Mouse (Mus musculus): ENCODE measurements at regions not wholly inside any gene's neighbourhood (a gene's known extent, or its start where the extent isn't known, plus 50 kb on each side); places are given as distances from the start of the nearest gene placed in this dataset.
A peak's percentile ranks its signal among the peaks of the same experiment; 100 is the strongest.

DNA sequence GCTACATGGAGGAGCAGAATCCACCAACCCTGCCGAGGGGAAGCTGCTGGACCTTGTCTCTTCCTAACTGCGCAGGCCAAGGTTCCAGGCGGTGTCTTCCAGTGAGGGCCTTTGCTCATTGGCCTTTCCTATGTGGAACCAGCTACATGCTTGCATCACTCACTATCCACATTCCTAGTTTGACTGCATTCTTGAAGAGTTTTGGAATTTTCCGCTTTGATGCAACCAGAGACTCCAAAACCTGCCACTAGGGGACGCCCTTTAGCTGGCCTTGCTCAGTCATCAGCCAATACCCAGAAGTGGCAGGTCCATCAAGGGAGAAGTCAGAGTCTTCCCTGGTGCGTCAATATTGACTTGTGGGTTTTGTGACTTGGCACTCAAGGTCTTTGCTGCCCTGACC is 112.8 kb upstream of the Zfp706 start:
- ATAC-seq (ENCODE audit: extremely low read depth, insufficient number of reproducible peaks, low FRiP score, poor library complexity, severe bottlenecking) (no peak; the same call in 1 of the 2 replicates), DNase-seq (ENCODE audit: low spot score) (peak; percentile 27)
- peaks cover 9% of the 10 kb centered on the region for H3K27me3 ChIP-seq (ENCODE audit: insufficient read depth, low read length)
- no peaks in the 10 kb centered on the region for H3K4me1 ChIP-seq (ENCODE audit: insufficient read depth, low read depth, low read length)
- H3K36me3 ChIP-seq (replicated peaks) = no peaks in the 10 kb centered on the region
- no peak for TF ChIP-seq GATA2 (IDR thresholded peaks at IDR 0.05; ENCODE audit: borderline replicate concordance, low read depth, low read length)
- peak; percentile 95 for TF ChIP-seq CTCF (IDR thresholded peaks at IDR 0.05; ENCODE audit: low read depth, low read length)
- H3K9me3 ChIP-seq (replicated peaks) = no peaks in the 10 kb centered on the region
- no peak overlapping the region for H3K4me3 ChIP-seq (ENCODE audit: low read depth, low read length)

GRCm38 (mm10) chr15:37114119-37114518 is 106.5 kb upstream of the Zfp706 start:
- Histone ChIP-seq H3K36me3 (replicated peaks) (no peaks in the 10 kb centered on the region), H3K27me3 (ENCODE audit: insufficient read depth, low read length) (peaks cover 5% of the 10 kb centered on the region), H3K9me3 (replicated peaks) (no peaks in the 10 kb centered on the region), H3K4me1 (ENCODE audit: insufficient read depth, low read depth, low read length) (no peaks in the 10 kb centered on the region), H3K4me3 (ENCODE audit: low read depth, low read length) (no peak overlapping the region)
- TF ChIP-seq CTCF (IDR thresholded peaks at IDR 0.05; ENCODE audit: low read depth, low read length) = peak; percentile 48
- TF ChIP-seq GATA2 (IDR thresholded peaks at IDR 0.05; ENCODE audit: borderline replicate concordance, low read depth, low read length) = no peak
- TF ChIP-seq POLR2AphosphoS5 (IDR thresholded peaks at IDR 0.05; ENCODE audit: insufficient replicate concordance, low read depth, low read length) = no peak
- TF ChIP-seq GATA1 (IDR thresholded peaks at IDR 0.05; ENCODE audit: borderline replicate concordance, low read length) = no peak
- TF ChIP-seq TAL1 (conservative IDR thresholded peaks at IDR 0.05; ENCODE audit: low read depth, low read length) = no peak
- peak; percentile 11 for DNase-seq (ENCODE audit: low spot score)
- ATAC-seq (ENCODE audit: extremely low read depth, insufficient number of reproducible peaks, low FRiP score, poor library complexity, severe bottlenecking) = no peak

DNA sequence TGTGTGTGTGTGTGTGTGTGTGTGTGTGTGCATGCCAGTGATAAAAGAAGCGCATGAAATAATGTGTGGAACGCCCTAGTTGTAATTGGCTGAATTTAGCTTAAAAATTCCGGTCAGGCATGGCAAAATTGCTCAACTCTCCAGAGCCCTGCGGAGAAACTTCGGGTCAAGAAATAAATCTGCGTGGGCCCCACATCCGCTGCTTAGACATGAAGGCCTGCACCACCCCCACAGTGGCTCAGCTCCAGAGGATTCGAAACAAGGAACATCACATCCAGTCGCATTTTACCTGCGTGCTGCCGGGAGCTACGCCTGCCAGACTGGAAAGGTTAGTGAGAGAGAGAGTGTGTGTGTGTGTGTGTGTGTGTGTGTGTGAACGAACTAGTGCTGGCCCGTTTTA is 102.9 kb upstream of the Zfp706 start:
- Histone ChIP-seq H3K36me3 (replicated peaks) (no peaks in the 10 kb centered on the region), H3K27me3 (ENCODE audit: insufficient read depth, low read length) (peaks cover 10% of the 10 kb centered on the region), H3K4me1 (ENCODE audit: insufficient read depth, low read depth, low read length) (no peaks in the 10 kb centered on the region), H3K9me3 (replicated peaks) (no peaks in the 10 kb centered on the region), H3K4me3 (ENCODE audit: low read depth, low read length) (no peak overlapping the region)
- TF ChIP-seq POLR2AphosphoS5 (IDR thresholded peaks at IDR 0.05; ENCODE audit: insufficient replicate concordance, low read depth, low read length) (no peak), GATA1 (IDR thresholded peaks at IDR 0.05; ENCODE audit: borderline replicate concordance, low read length) (no peak), TAL1 (conservative IDR thresholded peaks at IDR 0.05; ENCODE audit: low read depth, low read length) (no peak), CTCF (IDR thresholded peaks at IDR 0.05; ENCODE audit: low read depth, low read length) (no peak), GATA2 (IDR thresholded peaks at IDR 0.05; ENCODE audit: borderline replicate concordance, low read depth, low read length) (no peak)
- no peak for ATAC-seq (ENCODE audit: extremely low read depth, insufficient number of reproducible peaks, low FRiP score, poor library complexity, severe bottlenecking)
- DNase-seq (ENCODE audit: low spot score) = no peak

DNA sequence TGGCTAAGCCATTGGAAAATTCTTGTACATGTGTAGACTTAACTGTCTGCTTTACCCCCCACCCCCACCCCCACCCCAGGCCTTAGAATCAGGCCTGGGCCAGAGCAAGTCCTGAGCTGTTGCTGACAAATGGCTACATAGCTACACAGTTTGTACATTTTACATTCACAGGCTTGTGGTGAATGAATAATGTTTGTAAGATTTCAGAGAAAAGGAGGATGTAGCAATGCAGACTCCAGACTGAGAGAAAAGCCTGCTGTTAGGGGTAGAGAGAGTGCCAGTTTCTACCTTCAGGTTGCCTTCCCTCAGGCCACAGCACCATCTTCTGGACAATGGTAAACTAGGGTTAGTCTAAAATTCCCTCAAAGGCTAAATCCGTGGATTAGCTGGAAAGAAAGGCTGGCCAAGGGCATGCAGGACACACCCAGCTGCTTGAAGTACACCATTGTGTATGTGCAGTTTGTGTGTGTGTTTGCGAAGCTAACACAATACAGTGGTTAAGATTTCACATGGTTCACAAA is 94.5 kb upstream of the Zfp706 start:
- no peak for ATAC-seq (ENCODE audit: extremely low read depth, insufficient number of reproducible peaks, low FRiP score, poor library complexity, severe bottlenecking)

DNA sequence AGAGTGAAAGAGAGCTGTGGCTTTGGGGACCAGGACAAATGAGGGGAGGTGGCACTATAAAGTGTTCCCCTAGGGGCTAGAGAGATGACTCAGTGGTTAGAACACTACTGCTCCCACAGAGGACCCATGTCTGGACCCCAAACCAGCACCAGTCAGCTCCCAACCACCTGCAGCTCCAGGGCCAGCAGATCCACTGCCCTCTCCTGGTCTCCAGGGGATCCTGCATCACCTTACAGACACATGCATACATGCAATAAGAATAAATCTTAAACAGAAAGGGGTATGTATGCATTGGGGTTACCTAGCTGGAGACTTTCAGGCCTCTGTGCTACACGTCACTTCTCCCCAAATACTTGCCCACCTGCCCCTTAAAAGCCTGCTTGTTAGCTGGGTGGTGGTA is 93.8 kb upstream of the Zfp706 start:
- H3K4me1 ChIP-seq (ENCODE audit: insufficient read depth, low read depth, low read length) = peaks cover 19% of the 10 kb centered on the region

More for the DNA sequence above, 94.5 kb upstream of the Zfp706 start:
- H3K36me3 ChIP-seq (replicated peaks) = no peaks in the 10 kb centered on the region
- no peak for DNase-seq (ENCODE audit: low spot score)
- peaks cover 24% of the 10 kb centered on the region for H3K27me3 ChIP-seq (ENCODE audit: insufficient read depth, low read length)
- no peak overlapping the region for H3K4me3 ChIP-seq (ENCODE audit: low read depth, low read length)
- TF ChIP-seq POLR2AphosphoS5 (IDR thresholded peaks at IDR 0.05; ENCODE audit: insufficient replicate concordance, low read depth, low read length) (no peak), GATA2 (IDR thresholded peaks at IDR 0.05; ENCODE audit: borderline replicate concordance, low read depth, low read length) (no peak), GATA1 (IDR thresholded peaks at IDR 0.05; ENCODE audit: borderline replicate concordance, low read length) (no peak), TAL1 (conservative IDR thresholded peaks at IDR 0.05; ENCODE audit: low read depth, low read length) (no peak), CTCF (IDR thresholded peaks at IDR 0.05; ENCODE audit: low read depth, low read length) (no peak)
- H3K9me3 ChIP-seq (replicated peaks) = no peaks in the 10 kb centered on the region
- peaks cover 19% of the 10 kb centered on the region for H3K4me1 ChIP-seq (ENCODE audit: insufficient read depth, low read depth, low read length)

DNA sequence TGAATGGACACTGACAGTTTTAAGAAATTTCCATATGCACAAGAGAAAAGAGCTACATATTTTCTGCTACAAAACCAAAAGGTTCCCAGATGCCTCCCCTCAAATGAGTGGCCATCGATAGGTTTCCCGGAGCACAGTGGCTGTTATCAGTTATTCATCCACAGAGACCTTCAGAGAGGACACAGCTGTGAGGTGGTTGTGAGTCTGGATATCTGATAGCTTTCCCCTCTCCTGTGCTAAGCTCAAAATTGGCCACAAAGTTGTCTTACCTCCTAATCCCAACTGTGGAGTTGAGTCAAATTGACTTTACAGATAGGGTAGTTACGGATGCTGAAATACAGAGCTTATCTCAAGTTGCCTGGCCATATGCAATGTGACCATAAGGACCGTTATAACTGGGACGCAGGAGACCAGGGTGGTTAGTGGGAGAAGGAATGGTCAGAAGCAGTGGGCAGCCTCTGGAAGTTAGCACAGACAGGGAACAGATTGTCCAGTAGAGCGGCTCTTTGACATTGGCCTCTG is 93.3 kb upstream of the Zfp706 start:
- 0 out of 2 replicates have a peak, but pooled peaks have one; percentile 18 for ATAC-seq (ENCODE audit: extremely low read depth, insufficient number of reproducible peaks, low FRiP score, poor library complexity, severe bottlenecking)
- no peaks in the 10 kb centered on the region for H3K36me3 ChIP-seq (replicated peaks)
- no peaks in the 10 kb centered on the region for H3K9me3 ChIP-seq (replicated peaks)
- H3K4me1 ChIP-seq (ENCODE audit: insufficient read depth, low read depth, low read length) = peaks cover 19% of the 10 kb centered on the region
- TF ChIP-seq CTCF (IDR thresholded peaks at IDR 0.05; ENCODE audit: low read depth, low read length) (no peak), TAL1 (conservative IDR thresholded peaks at IDR 0.05; ENCODE audit: low read depth, low read length) (no peak), GATA1 (IDR thresholded peaks at IDR 0.05; ENCODE audit: borderline replicate concordance, low read length) (no peak), GATA2 (IDR thresholded peaks at IDR 0.05; ENCODE audit: borderline replicate concordance, low read depth, low read length) (no peak), POLR2AphosphoS5 (IDR thresholded peaks at IDR 0.05; ENCODE audit: insufficient replicate concordance, low read depth, low read length) (no peak)
- DNase-seq (ENCODE audit: low spot score) = no peak
- no peak overlapping the region for H3K4me3 ChIP-seq (ENCODE audit: low read depth, low read length)
- H3K27me3 ChIP-seq (ENCODE audit: insufficient read depth, low read length) = peaks cover 24% of the 10 kb centered on the region

More for the DNA sequence above, 93.8 kb upstream of the Zfp706 start:
- ATAC-seq (ENCODE audit: extremely low read depth, insufficient number of reproducible peaks, low FRiP score, poor library complexity, severe bottlenecking) (no peak), DNase-seq (ENCODE audit: low spot score) (no peak)
- H3K4me3 ChIP-seq (ENCODE audit: low read depth, low read length) = no peak overlapping the region
- peaks cover 24% of the 10 kb centered on the region for H3K27me3 ChIP-seq (ENCODE audit: insufficient read depth, low read length)
- TF ChIP-seq TAL1 (conservative IDR thresholded peaks at IDR 0.05; ENCODE audit: low read depth, low read length) (no peak), GATA1 (IDR thresholded peaks at IDR 0.05; ENCODE audit: borderline replicate concordance, low read length) (no peak), POLR2AphosphoS5 (IDR thresholded peaks at IDR 0.05; ENCODE audit: insufficient replicate concordance, low read depth, low read length) (no peak), CTCF (IDR thresholded peaks at IDR 0.05; ENCODE audit: low read depth, low read length) (no peak), GATA2 (IDR thresholded peaks at IDR 0.05; ENCODE audit: borderline replicate concordance, low read depth, low read length) (no peak)
- H3K36me3 ChIP-seq (replicated peaks) = no peaks in the 10 kb centered on the region
- no peaks in the 10 kb centered on the region for H3K9me3 ChIP-seq (replicated peaks)

Data from G1E (cell line).